Mouse (Mus musculus): ENCODE data around the gene Cyth2. TPM values are rescaled to one million over a fixed set of nuclear protein-coding genes. Genes with fewer than 3 reads are reported as not detected.
A peak's percentile ranks its signal among the peaks of the same experiment; 100 is the strongest.

Gene Cyth2
- polyA plus RNA-seq (2015; fragmentation: Nextera tagmentation; extraction: Ambion mirVana) = 271 and 286 TPM in 2 replicates

GRCm38 (mm10) chr7:45813787-45814779 is at the start of gene Cyth2:
TSS of gene Cyth2 (minus strand) at chr7:45814581.
- under 1% methylated on average over 81 of the region's 92 CpGs for WGBS
- Histone ChIP-seq H3K4me3 (peak within 1 kb of the TSS; percentile 88), H3K4me1 (replicated peaks) (peaks cover 35% of the 10 kb centered on the region), H3K27ac (replicated peaks) (peak within 1 kb of the TSS; percentile 100), H3K27me3 (no peaks in the 10 kb centered on the region), H3K9ac (peak within 1 kb of the TSS; percentile 100), H3K9me3 (no peaks in the 10 kb centered on the region), H3K4me2 (peak within 1 kb of the TSS; percentile 82), H3K36me3 (peaks cover 32% of the 10 kb centered on the region)
- ATAC-seq (ENCODE audit: low FRiP score, low read depth) = peak; percentile 99

GRCm38 (mm10) chr7:45862804-45863203 is 48.4 kb upstream of the Cyth2 start:
- H3K4me3 ChIP-seq = no peak overlapping the region
- H3K9ac ChIP-seq = no peak overlapping the region
- no peaks in the 10 kb centered on the region for H3K36me3 ChIP-seq
- no peak overlapping the region for H3K4me2 ChIP-seq
- 89% methylated on average over 7 of the region's 7 CpGs for WGBS
- no peak overlapping the region for H3K27ac ChIP-seq (replicated peaks)
- peaks cover 16% of the 10 kb centered on the region for H3K4me1 ChIP-seq (replicated peaks)
- ATAC-seq (ENCODE audit: low FRiP score, low read depth) = no peak
- no peaks in the 10 kb centered on the region for H3K9me3 ChIP-seq
- no peaks in the 10 kb centered on the region; the same call in 1 of the 2 replicates for H3K27me3 ChIP-seq

DNA sequence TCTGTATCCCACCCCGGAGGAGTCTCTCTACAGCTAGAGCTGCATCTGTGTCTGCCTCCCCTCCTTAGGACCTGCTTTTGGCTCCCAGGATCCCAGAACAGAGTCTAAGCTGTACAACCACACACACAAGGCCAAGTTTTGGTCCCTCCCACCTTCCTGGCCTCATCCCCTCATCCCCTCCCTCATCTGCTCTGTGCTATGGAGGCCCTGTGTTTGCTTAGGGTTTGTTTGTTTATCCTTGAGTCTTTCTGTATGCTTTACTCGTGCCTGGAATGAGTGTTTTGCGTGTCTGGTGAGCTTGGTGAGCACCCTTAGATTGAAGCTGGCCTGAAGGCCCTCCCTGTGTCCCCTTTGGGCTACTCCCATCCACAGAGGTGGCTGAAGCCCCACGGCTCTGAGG is 44.6 kb upstream of the Cyth2 start:
- no peak overlapping the region for H3K4me3 ChIP-seq
- no peaks in the 10 kb centered on the region for H3K36me3 ChIP-seq
- H3K9ac ChIP-seq = no peak overlapping the region
- 54% methylated on average over 4 of the region's 4 CpGs for WGBS
- H3K4me1 ChIP-seq (replicated peaks) = 0 out of 2 replicates have a peak, but pooled peaks cover 15% of the 10 kb centered on the region
- no peak overlapping the region for H3K27ac ChIP-seq (replicated peaks)
- H3K9me3 ChIP-seq = no peaks in the 10 kb centered on the region
- H3K27me3 ChIP-seq = peaks cover 2% of the 10 kb centered on the region; the same call in 1 of the 2 replicates
- ATAC-seq (ENCODE audit: low FRiP score, low read depth) = no peak
- no peak overlapping the region for H3K4me2 ChIP-seq

DNA sequence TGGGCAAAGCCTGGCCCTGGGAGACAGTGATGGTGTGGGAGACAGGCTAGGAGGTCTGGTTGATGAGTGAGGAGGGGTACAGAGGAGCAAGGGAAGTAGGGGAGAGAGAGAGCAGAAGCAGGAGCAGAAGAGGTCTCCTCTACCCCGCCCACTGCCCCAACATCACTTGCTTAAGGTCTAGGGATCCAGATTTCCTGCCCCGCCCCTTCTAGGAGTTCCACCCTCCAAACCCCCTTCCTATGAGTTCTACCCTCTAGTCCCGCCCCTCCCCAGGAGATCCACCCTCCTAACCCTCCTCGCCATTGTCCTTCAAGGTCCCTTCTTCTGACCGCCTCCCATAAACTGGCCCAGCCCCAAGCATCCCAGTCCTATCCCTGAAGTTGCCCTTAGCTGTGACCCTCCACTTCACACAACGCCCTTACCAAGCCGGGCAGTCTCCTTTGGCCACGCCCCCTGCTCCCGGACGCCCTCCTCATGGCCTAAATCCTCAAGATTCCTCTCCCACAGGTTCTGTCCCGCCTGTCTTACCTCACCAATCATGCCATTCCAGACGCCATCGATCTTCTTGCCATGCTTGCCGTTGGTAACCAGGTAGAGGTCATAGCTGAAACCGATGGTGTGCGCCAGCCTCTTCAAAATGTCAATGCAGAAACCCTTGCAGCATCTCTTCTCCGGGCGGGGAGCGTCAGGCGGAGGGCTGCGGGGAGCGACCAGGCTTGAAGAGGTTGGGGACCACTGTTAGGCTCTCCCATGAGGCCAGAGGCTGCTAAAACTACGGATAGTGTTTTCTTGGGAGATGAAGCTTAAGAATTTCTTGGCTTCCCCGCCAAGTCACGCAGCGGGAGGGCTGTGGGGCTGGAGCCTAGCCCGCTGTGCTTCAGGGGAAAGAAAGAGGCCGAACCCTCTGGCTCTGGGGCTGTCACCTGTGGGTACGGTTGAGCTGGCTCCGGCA is 42.8 kb upstream of the Cyth2 start:
- WGBS = 6% methylated on average over 28 of the region's 30 CpGs
- no peaks in the 10 kb centered on the region for H3K9me3 ChIP-seq
- no peaks in the 10 kb centered on the region for H3K36me3 ChIP-seq
- H3K4me3 ChIP-seq = peak overlapping the region; percentile 22
- 0 out of 2 replicates have a peak overlapping the region, but pooled peaks have one; percentile 20 for H3K9ac ChIP-seq
- H3K27ac ChIP-seq (replicated peaks) = no peak overlapping the region
- H3K27me3 ChIP-seq = peaks cover 2% of the 10 kb centered on the region; the same call in 1 of the 2 replicates
- H3K4me2 ChIP-seq = peak overlapping the region; percentile 48
- peak; percentile 32; the same call in 1 of the 2 replicates for ATAC-seq (ENCODE audit: low FRiP score, low read depth)
- H3K4me1 ChIP-seq (replicated peaks) = 0 out of 2 replicates have a peak, but pooled peaks cover 15% of the 10 kb centered on the region

- Histone ChIP-seq H3K9me3 (no peaks in the 10 kb centered on the region), H3K27me3 (0 out of 2 replicates have a peak, but pooled peaks cover 9% of the 10 kb centered on the region), H3K36me3 (no peaks in the 10 kb centered on the region), H3K27ac (replicated peaks) (no peak overlapping the region), H3K4me3 (no peak overlapping the region), H3K9ac (no peak overlapping the region), H3K4me1 (replicated peaks) (0 out of 2 replicates have a peak, but pooled peaks cover 10% of the 10 kb centered on the region), H3K4me2 (no peak overlapping the region)
- ATAC-seq (ENCODE audit: low FRiP score, low read depth) = no peak
- WGBS = 83% methylated on average over 12 of the region's 12 CpGs
Measured at GRCm38 (mm10) chr7:45853089-45853488, 38.7 kb upstream of the Cyth2 start.

- H3K27me3 ChIP-seq = 0 out of 2 replicates have a peak, but pooled peaks cover 7% of the 10 kb centered on the region
- H3K27ac ChIP-seq (replicated peaks) = no peak overlapping the region
- H3K36me3 ChIP-seq = no peaks in the 10 kb centered on the region
- 75% methylated on average over 3 of the region's 3 CpGs for WGBS
- no peaks in the 10 kb centered on the region for H3K4me1 ChIP-seq (replicated peaks)
- H3K4me3 ChIP-seq = no peak overlapping the region
- ATAC-seq (ENCODE audit: low FRiP score, low read depth) = no peak
- no peak overlapping the region for H3K4me2 ChIP-seq
- H3K9ac ChIP-seq = no peak overlapping the region
- no peaks in the 10 kb centered on the region for H3K9me3 ChIP-seq
Measured at GRCm38 (mm10) chr7:45850661-45851060, 36.3 kb upstream of the Cyth2 start.

DNA sequence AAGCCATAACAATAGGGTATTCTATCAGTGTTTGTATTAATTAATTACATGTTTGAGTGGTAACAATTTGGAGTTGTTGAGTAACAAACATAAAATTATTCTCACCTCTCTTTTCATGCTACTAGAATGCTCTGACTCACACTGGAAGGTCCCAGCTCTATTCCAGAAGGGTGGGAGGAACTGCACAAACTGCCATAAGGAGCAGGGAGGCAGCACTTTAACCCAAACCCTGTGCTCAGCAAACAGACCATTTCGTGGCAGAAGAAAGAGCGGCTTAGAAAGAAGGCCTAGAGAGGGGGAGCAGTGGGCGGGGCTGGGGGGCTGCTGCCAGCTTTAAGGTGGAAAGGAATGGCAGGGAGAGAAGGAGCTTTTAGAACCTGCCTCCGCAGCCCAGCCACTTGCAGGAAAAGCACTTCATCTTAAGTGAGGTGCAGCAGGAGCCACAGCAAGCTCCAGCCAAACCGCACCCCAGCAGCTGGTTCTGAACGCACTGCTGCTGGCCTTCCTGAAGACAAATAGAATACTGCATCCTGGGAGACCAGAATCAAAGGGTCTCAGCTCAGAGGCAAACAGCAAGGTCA is 34.2 kb upstream of the Cyth2 start:
- Histone ChIP-seq H3K4me3 (no peak overlapping the region), H3K27me3 (peaks cover 9% of the 10 kb centered on the region; the same call in 1 of the 2 replicates), H3K36me3 (no peaks in the 10 kb centered on the region), H3K27ac (replicated peaks) (no peak overlapping the region), H3K4me2 (no peak overlapping the region), H3K9me3 (no peaks in the 10 kb centered on the region), H3K4me1 (replicated peaks) (no peaks in the 10 kb centered on the region), H3K9ac (no peak overlapping the region)
- ATAC-seq (ENCODE audit: low FRiP score, low read depth) = peak; percentile 34; the same call in 1 of the 2 replicates
- WGBS = 14% methylated on average over 6 of the region's 6 CpGs

- no peak overlapping the region for H3K4me2 ChIP-seq
- no peak overlapping the region for H3K27ac ChIP-seq (replicated peaks)
- no peaks in the 10 kb centered on the region for H3K9me3 ChIP-seq
- H3K27me3 ChIP-seq = peaks cover 22% of the 10 kb centered on the region
- H3K9ac ChIP-seq = no peak overlapping the region
- H3K4me3 ChIP-seq = no peak overlapping the region
- no peaks in the 10 kb centered on the region for H3K4me1 ChIP-seq (replicated peaks)
- 89% methylated on average over 10 of the region's 10 CpGs for WGBS
- ATAC-seq (ENCODE audit: low FRiP score, low read depth) = no peak
- 0 out of 2 replicates have a peak, but pooled peaks cover 3% of the 10 kb centered on the region for H3K36me3 ChIP-seq
Measured at GRCm38 (mm10) chr7:45842950-45843744, 28.8 kb upstream of the Cyth2 start.

DNA sequence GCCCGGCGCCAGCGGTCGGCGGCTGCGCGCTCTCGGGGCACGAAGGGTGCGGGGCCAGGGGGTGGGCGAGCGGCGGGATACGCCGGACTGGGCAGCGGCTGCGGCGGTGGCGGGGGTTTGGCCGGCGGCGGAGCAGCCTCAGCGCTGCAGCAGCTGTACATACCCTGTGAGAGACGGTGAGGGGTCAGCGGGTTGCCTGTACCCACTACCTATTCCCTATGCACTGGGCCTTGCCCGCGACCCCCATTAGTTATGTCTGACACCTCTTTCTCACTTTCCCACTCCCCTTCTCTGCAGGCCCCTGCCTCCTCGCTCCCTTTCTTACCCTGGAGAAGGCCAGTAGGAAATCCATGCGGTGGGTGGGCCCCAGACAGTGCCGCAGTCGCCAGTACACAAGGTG is 19.5 kb upstream of the Cyth2 start:
- no peak overlapping the region for H3K9ac ChIP-seq
- H3K36me3 ChIP-seq = no peaks in the 10 kb centered on the region
- 5% methylated on average over 9 of the region's 31 CpGs for WGBS
- peaks cover 37% of the 10 kb centered on the region for H3K4me1 ChIP-seq (replicated peaks)
- peaks cover 64% of the 10 kb centered on the region for H3K27me3 ChIP-seq
- peak overlapping the region; percentile 28 for H3K4me3 ChIP-seq
- peak overlapping the region; percentile 47 for H3K4me2 ChIP-seq
- no peaks in the 10 kb centered on the region for H3K9me3 ChIP-seq
- no peak overlapping the region for H3K27ac ChIP-seq (replicated peaks)
- ATAC-seq (ENCODE audit: low FRiP score, low read depth) = no peak

GRCm38 (mm10) chr7:45833148-45833790 is 18.9 kb upstream of the Cyth2 start:
- no peak for ATAC-seq (ENCODE audit: low FRiP score, low read depth)
- peaks cover 63% of the 10 kb centered on the region for H3K27me3 ChIP-seq

More at GRCm38 (mm10) chr7:45833148-45833790, 18.9 kb upstream of the Cyth2 start:
- H3K9me3 ChIP-seq = no peaks in the 10 kb centered on the region
- no peak overlapping the region for H3K9ac ChIP-seq
- no peak overlapping the region for H3K27ac ChIP-seq (replicated peaks)
- peaks cover 37% of the 10 kb centered on the region for H3K4me1 ChIP-seq (replicated peaks)
- peaks cover 3% of the 10 kb centered on the region; the same call in 1 of the 2 replicates for H3K36me3 ChIP-seq
- under 1% methylated on average over 65 of the region's 86 CpGs for WGBS
- H3K4me3 ChIP-seq = peak overlapping the region; percentile 28
- peak overlapping the region; percentile 47 for H3K4me2 ChIP-seq

All from hindbrain, embryonic 15.5 days (tissue).